Mouse (Mus musculus) frontal cortex, postnatal 10 days (tissue): ENCODE data around the gene Zfp593.

ENCODE experiments used
- DNase-seq, 2 experiments: peaks; one replicate each; pipeline ENCODE4 v3.0.0; 2022; ENCODE audit warnings: low spot score in 2 of 2, mixed read lengths in 1 of 2

Zfp593 gene

DNA sequence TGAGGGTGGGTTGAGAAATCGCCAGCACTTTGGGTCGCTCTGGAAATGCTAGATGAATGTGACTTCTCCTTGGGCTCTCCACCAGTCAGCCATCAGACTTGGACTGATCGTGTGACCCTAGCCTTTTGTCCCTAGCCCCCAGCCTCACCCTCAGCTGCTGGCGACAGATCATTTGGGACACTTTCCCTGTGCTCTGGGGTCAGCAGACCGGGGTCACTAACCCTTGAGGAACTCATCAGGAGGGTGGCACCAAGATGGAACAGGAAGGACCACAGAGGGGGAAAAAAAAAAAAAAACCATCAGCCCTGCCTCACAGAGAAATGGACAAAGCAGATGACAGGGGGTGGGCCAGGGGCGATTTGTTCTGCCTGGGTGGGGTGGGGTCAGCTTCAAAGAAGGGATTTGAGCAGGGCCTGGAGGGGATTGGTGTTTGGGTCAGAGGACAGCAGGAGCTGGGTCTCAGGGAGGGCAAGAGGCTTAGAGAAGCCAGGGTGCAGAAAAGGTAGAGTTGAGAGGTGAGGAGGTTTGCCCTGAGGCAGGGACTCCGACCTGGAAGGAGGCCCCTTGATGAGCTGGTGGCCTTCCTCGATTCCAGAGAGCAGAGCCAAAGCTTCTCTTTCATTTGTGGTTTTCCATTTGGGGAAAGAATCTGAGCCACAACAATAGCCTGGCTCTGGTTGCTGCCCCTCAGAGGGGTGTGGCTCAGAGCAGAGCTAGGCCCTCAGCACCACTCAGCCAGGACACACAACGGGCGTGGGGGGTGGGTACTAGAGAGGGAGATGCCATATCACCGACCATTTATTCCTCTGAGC is 12.0 kb upstream of the Zfp593 start:
- DNase-seq: no peak

DNA sequence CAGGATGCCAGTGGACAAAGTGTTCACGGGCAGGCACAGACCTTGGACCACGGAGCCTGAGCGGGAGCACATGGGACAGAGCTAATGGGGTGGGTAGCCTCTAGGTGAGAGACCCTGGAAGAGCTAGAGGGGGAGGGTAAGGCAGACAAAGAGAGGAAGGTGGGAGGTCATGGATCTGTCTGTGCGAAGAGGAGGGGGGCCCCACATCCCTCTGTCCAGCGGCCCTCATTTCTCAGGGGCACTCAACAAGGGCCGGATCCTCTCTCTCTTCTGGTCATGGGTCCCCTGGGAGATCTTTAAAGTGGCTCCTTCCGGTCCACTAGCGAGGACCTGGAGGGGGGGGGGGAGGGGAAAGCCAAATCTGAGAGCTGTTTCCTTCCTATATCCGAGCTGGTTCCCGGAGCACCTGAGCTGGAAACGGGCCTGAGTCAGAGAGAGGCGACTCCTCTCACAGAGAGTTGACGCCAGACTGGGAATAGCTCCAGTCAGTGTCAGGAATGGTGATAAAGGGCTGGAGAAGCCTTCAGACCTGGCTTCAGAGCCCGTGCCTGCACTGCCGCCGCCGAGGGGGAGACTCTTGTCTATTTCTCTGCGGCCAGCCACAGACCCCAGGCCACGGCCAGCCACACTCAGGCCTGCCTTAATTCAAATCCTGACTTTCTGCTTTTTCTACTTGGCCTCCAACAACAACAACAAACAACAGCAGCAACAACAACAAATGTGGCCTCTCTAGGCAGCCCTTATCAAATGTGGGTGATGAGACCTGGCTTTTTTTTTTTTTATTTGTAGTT is 11.2 kb upstream of the Zfp593 start:
- no peak for DNase-seq

DNA sequence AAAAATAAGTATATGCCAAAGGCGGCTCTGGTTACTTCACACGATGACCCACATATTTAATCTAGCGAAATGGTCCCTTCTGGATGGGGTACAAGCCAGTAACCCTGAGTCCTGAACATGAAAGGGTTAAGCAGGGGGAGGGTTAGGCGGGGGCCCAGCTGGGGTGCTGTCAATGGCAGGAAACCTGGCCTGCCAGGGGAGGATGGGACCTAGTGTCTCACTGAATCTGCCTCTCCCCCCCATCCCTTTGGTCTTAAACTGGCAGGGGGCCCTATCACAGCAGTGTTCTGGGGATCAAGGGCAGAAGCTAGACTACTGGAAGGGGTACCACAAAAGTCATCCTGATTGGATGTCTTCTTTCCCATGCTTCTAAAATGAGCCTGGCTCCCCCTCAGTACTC is 10.5 kb upstream of the Zfp593 start:
- DNase-seq: no peak

DNA sequence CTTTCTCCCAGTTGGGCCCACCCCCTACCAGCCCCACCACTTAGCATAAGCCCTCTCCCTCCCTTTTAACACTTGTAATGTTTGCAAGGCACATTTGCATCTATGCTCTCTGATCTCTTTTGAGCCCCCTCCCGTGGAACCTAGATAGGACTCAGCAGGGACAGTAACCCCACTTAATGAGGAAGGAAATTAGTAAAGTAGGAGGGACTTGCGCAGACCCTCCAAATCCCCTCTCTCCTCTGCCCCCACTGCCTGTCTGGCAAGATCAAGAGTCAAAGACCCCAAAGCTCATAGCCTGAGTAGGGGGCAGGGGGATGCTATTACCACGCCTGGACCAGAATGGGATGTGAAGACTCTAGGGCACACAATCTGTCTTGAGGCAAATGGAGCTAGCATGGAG is 9.4 kb upstream of the Zfp593 start:
- DNase-seq: no peak

DNA sequence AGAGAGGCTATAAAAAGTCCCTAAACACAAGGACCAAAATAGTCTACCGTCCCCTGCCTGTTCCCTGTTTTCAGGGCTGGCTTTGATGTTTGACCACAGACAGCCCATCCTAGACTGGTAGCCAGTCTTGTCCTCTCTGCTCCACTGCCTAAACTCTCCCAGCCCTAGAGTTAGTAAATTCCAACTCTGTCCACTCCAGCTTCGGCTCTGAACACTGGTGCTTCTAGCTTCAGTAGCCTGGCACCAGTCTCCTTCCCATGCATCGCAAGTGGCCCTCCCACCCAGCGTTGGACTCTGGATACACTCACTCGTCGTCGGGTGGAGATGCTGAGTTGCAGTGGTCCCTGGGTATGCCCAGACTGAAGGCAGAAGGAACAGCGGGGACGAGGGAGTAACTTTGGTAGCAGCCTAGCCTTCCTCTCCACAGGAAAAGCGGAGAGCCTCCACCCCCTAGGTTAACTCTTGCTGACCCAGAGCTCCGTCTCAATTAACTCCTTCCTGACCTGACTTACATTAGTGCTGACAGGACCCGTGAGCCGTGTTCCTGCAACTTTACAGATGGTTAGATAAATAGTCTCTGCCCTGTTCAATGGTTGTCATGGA is 8.4 kb upstream of the Zfp593 start, which contains the start of gene Grrp1:
TSS of gene Grrp1 (minus strand) at position 385 of the 603 bp plus-strand sequence.
- no peak for DNase-seq

DNA sequence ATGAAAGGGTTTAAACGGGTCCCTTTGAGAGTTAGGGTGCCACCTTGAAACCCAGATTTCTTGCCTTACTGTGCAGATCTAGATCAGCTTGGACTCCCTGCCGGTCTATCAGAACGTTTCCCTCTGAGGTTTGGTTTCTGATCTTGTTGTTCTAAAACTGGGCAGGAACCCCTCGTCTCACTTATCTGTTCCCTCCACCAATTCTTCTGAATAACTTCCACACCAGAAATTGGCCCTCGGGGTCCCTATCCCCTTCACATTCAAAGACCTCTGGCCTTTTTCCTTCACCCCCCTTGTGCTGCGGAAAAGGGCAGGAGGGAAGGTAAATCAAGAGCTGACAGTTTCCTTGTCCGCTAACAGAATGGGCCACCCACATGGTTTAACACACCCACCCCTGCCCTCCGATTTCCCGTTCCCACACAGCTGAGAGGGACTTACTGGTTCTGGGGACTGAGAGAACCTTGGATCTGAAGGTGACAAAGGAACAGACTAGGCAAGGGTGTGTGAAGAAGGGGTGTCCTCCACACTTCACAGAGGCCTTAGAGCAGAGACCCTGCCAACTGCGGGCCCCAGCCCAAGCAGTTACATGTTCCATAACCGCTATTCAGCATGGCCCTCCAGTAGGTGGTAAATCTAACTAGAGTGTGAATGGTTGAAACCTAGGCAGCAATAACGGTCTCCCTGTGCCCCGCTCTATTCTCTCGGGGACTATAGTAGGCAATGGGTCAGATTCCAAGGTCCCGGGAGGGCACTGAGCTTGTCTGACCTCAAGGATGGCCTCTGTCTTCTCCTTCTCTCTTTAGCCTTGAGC is 7.7 kb upstream of the Zfp593 start:
- no peak for DNase-seq

DNA sequence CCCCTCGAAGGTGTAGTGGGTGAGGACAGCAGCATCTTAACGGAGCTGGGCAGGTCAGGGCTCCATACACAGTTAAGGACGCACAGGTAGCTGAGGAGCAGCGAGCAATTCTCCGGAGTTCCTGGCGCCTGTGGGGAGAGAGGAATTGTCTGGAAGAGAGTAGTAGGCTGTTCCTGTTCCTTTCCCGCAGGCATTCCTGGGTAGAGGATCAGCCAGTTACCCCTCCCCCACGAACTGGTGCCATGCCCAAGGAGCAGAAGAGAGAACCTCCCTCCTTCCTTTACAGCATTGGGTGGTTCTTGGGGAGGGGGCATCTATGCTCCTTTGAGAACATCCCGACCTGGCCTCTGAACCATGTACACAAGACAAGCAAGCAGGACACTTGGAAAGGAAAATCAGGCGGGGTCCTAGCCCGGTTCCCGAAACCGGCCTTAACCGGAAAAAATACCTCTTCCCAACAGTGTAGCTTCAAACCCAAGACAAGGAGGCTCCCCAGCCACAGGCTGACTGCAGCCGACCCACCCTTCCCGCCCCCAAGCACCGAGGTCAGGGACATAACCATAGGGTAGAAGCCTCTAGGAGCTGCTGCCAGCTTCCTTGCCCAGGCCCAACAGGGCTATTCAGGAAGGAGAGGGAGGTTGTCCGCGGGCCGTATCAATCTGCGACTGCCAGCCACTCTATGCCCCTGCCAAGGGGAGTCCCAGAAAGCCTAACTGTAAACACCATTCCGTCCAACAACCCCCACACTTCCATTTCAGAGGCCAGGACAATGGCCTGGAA is 6.9 kb upstream of the Zfp593 start:
- no peak for DNase-seq

DNA sequence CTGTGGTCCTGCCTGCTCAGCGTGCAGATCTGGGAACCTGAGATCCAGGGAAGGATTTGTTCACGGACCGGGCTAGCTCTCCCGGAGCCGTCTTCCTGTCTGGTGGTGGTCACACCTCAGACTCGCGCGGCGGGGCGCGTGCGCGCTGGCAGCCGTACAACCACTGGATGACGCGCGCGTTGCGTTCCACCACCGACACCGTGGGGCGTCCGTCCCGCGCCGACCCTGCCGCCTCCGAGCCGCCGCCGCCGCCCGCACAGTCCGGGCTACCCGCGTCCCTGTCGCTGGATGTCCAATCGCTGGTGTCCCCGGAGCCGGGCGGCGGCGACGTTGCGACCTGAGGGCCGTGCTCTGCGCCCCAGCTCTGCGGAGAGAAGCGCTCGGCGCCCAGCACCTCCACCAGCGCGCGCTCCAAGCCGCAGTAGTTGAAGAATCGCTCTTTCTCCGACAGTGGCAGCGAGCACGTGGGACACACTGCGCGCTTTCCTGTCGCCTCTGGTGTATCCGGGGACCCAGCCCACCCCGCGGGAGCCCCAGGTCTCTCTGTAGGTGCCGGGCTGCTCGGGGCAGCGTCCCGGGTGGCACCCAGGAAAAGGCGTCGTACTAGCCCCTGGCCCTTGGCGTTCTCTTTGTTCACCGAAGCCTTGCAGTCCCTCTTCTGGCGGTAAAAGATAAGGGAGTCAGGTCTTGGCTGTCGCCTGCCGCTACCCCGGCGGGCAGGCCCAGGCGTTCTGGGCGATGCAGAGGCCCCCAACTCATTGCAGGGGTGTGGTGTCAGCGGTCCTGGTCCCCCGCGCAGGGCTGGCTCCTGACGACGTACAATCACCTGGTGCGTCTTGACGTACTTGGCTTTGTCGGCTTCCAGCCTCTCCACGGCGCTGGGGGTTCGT is 6.1 kb upstream of the Zfp593 start:
- peak; percentile 33 to 45 for DNase-seq

DNA sequence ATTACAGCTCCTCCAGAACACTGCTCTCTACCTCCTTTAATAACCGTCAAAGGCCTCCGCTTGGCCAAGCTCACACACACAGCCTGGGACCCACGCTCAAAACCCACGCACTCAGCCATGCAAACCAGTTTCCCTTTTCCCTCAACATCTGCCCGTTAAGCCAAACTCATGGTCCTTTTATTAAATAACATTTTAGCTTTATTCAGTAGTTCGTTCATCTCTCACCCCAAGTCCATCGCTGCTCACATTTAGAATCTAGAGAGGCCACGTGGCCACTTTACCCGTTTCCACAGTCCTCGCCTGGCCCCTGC is 5.5 kb upstream of the Zfp593 start:
- DNase-seq: no peak

DNA sequence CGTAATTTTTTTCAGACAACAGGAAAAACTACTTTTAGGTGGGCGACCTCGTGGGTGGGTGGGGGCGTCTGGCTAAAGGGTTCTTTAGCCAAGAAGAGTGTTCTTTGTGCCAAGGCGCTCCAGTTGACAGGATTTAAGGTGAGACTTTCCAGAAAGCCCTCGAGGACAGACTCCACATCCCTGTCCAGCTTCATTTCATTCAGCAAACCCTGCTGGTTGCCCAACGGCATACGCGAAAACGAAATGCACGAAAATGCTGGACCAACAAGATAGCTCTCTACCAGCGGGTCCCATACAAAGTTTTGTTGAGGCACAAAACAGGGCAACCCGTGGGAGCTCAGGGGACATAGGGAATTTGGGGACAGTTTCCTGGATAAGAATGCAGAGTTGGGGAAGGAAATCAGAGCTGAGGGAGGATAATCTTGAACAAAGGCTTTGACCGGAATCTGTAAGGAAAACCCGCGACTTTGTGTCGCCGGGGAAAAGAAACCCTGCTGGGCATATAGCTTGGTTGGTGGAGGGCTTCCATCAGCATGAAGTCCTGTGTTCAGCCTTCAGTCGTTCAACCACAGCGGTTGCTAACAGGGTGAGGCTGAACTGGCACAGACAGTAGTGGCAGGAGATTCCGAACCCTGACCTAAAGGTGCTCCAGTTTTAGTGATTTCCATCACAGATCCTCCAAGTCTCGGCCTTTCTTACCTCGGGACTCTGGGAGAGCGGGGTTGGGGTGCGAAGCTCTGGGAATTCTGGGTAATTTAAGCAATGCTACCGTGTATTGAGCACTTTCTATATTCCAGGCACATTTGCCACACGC is 4.9 kb upstream of the Zfp593 start:
- DNase-seq: no peak

DNA sequence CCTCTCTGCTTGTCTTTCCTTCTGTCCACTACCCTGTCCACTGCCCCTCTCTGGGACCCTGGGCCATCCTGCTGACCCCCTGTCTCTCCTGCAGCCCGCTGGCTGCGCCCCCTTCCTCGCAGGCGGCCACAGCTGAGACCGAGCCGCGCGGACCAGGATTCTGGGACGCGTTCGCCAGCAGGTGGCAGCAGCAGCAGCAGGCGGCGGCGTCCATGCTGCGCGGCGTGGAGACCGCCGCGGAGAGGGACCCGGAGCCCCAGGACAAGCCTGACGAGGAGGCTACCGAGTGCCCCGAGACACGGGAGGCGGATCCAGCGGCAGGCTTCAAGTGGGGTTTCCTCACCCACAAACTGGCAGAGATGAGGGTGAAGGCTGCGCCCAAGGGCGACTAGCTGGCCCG is 4.3 kb upstream of the Zfp593 start:
- DNase-seq: peak in 1 of 2 experiments; percentile 65

DNA sequence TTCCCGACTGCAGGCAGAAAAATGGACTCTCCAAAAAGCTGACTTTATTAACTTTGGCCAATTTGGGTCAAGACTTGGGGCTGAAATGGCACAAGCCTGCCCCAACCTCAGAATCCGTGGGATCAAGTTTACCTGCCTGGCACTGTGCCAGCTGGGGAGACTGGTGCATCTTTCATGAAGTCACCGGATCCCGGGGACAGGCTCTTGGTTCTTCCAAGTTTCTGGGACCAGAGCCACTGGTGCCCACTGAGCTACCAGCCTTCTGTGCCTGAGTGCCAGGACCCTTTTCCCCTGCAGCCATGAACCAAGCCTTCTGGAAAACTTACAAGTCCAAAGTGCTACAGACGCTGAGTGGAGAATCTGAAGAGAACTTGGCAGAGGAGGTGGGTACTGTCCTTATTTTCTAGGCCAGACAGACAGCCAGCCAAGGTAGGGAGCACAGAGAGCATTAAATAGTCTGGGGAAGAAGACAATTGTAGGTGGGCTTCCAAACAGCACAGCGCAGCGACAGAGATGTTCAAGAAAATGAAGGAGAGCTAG is 1.4 kb upstream of the Zfp593 start, which contains the start of gene Gm30191:
TSS of gene Gm30191 (plus strand) at position 217 of the 540 bp plus-strand sequence.
- DNase-seq: no peak

DNA sequence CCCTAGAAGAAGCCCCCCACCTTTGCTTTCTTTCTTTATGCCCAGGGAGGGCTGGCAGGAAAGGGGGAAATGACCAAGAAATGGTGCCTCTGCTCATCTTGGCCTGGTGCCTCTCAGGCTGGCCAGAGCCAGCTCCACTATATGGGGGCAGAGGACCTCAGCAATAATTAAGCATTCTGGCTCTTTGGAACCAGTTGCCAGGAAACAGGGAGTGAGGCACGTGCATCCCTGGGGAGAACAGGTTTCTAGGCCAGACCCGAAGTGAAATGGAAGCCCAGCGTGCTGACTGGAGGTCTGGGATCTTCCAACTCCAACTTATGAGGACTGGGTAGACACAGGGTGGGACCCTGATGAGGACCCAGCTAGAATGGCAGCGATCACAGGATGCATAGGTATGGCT is 864 bp upstream of the Zfp593 start:
- no peak for DNase-seq

DNA sequence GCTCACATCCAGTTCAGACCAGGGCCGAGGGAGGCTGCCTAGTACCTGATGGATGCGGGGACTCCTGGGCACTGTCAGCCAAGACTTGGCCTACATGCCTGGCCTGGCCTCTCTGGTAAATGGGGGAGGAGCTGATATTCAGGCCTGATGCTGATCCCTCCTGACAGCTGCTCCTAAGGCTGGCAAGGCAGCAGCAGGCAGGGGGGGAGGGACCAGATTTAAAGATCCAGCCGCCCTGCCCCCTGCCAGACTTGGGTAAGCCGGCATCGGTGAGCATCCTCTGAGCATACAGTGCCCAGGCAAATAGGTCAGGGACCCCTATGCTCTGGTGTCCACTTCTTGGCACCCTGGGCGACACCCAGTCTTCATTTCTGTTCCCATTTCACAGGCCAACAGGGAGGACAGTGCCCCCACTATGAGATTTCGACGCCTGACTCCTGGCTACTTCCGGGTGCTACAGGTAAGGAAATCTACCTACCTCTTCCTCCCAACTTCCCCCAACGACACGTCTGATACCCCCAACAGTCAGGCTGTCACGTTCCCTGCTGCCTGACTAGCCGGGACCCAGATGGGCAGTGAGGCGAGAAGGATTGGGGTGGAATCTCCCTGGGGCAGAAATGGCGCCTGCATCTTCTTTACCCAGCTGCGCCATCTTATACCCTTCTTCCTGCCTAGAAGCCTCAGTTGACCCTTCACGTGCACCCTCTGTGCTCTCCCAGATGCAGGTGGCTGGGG is 1.7 kb downstream of the Zfp593 start, which contains the start of gene E130218I03Rik:
TSS of gene E130218I03Rik (plus strand) at position 147 of the 735 bp plus-strand sequence.
- no peak for DNase-seq

DNA sequence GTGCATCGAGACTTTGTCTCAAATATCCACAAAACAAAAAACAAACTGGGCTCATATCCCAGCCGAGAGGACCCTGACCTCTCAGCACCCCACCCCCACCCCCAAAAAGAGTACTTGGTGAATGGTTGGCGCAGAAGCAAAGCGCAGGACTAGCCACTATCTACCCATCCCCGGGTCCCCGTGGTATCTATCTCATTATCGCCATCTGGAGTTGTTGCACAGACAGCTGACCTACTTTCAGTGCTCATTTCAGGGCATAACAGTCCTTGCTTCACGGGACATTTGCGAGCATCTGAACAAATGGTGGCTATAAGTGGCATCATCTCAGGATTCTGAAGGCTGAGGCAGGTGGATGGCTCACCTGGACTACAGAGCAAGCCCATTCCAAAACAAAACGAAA is 6.7 kb downstream of the Zfp593 start:
- no peak for DNase-seq

DNA sequence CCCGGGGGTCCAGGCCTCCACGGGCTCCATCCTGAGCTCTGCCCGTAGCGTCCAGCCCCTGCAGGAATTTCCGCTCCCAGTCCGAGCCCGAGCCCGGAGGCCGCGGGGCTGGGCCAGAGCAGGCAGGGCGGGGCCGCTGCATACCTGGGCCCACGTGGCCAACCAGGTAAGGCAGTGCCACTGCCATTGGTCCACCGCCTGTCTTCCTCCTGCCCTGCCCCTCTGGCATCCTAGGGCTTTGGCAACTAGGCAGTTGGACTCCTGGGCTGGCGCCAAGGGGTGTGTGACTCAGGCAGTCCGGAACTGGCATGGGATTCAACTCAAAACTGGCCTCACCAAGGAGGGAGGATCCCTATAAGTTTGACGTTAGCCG is 7.1 kb downstream of the Zfp593 start, which contains the start of gene Cnksr1:
TSS of gene Cnksr1 (minus strand) at position 121 of the 373 bp plus-strand sequence.
- no peak for DNase-seq

DNA sequence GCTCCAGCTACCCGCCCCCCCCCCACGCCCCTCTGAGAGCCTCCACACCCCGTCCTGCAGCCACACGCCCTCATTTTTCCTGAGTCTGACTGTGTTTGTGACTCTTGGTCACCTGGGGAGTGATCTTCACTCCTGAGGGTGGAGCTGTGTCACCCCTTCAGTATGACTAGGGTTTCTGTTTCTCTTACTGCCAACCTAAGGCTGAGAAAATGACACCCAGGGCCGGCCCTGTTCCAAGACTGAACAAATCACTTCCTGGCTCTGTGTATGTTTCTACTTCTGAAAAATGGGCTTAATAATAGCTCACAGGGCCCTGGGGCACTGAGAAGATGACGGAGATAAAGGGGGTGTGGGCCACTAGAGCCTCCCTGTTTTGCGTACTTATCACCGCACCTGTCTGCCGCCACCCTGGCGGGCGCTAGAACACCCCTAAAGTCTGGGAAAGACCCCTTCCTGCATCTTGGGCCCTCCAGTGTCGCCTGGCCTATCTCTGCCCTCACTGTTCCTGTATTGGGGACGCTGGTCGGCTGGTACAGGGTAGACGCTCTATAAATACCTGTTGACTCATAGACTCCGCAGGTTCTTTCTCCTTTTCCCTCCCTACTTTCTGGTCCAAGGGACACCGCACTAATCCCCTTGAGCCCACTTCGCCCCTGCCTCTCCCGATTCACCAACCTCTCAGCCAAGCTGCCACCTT is 7.7 kb downstream of the Zfp593 start:
- DNase-seq: no peak
